8 mouse cellular contexts compared by ENCODE assay signal in genomic region chr17:55986030-55986961, GRCm38 (mm10). TPM values are rescaled to one million over a fixed set of nuclear protein-coding genes. Genes with fewer than 3 reads are reported as not detected.
DNase-seq lines count a peak whose midpoint lies in the region; ATAC-seq lines count a peak whose summit lies in the region.

TSS of gene Fsd1 (plus strand) at chr17:55986509.

- H3K27me3 ChIP-seq in midbrain, embryonic 13.5 days, result no peaks in the 10 kb centered on the region

- H3K4me3 ChIP-seq in midbrain, embryonic 13.5 days (replicated peaks), result peak within 1 kb of the TSS; percentile 72

- peaks cover 20% of the 10 kb centered on the region for H3K36me3 ChIP-seq in midbrain, embryonic 13.5 days

- no peaks in the 10 kb centered on the region for H3K9me3 ChIP-seq in midbrain, embryonic 13.5 days

- H3K9ac ChIP-seq in midbrain, embryonic 13.5 days (replicated peaks), result peak within 1 kb of the TSS; percentile 85

- peaks cover 19% of the 10 kb centered on the region for H3K4me1 ChIP-seq in midbrain, embryonic 13.5 days (replicated peaks)

- DNase-seq in left cerebral cortex, adult 18-20 months (ENCODE audit: low spot score in 2 of 2), result peak; percentile 83 to 88
- DNase-seq in left cerebral cortex, adult 11 months (ENCODE audit: low spot score), result no peak
- DNase-seq in cerebellum, postnatal 14 days, result peak; percentile 91
- DNase-seq in frontal cortex, postnatal 14 days (ENCODE audit: low spot score in 2 of 2), result peak; percentile 75 to 77
- DNase-seq in layer of hippocampus, postnatal 10 days (ENCODE audit: low spot score in 2 of 2), result peak; percentile 76 to 85
- DNase-seq in testis, postnatal 14 days (ENCODE audit: low spot score), result peak; percentile 76
- DNase-seq in gastrocnemius, postnatal 4 days (ENCODE audit: low spot score in 2 of 2), result no peak

- H3K27ac ChIP-seq in midbrain, embryonic 13.5 days, result peak within 1 kb of the TSS; percentile 64; the same call in 1 of the 2 replicates

- H3K4me2 ChIP-seq in midbrain, embryonic 13.5 days (replicated peaks), result peak within 1 kb of the TSS; percentile 88

- ATAC-seq in midbrain, embryonic 13.5 days, result peak; percentile 88

- 8% methylated on average over 35 of the region's 35 CpGs for WGBS in midbrain, embryonic 13.5 days

RNA-seq across cellular contexts. Expression of gene Fsd1, which starts in this region (rescaled TPM):
- total RNA-seq in left cerebral cortex, adult 18-20 months (2021), result 10 to 100 TPM; 81.3 to 86.5 TPM
- total RNA-seq in layer of hippocampus, postnatal 10 days (2021), result 100 to 1,000 TPM in 1 of 2 experiments, 10 to 100 TPM in 1; 98.0 to 101 TPM
- 135 and 136 TPM in 2 replicates for polyA plus RNA-seq in midbrain, embryonic 13.5 days (2015; fragmentation: Nextera tagmentation; extraction: Ambion mirVana)
- total RNA-seq in gastrocnemius, postnatal 4 days (2021), result under 1 TPM in 1 of 2 experiments, not detected in 1; 0.32 TPM

Comparison
In these comparisons a context has a peak if more than half of its experiments do, and no peak if none do; other contexts are left out.
1. RNA of gene Fsd1 (total RNA-seq): 98.0 to 101 TPM in layer of hippocampus, postnatal 10 days and 81.3 to 86.5 TPM in left cerebral cortex, adult 18-20 months; 0.32 TPM in gastrocnemius, postnatal 4 days; every median in the first group is over 10 times any median in the second.
2. DNase-seq: peak in left cerebral cortex, adult 18-20 months (2 of 2), cerebellum, postnatal 14 days (2 of 2), frontal cortex, postnatal 14 days (2 of 2), layer of hippocampus, postnatal 10 days (2 of 2) and testis, postnatal 14 days (single experiment); none in left cerebral cortex, adult 11 months (single experiment) and gastrocnemius, postnatal 4 days (0 of 2).